Mouse (Mus musculus): ENCODE results near the gene Tmed2.

- no peak for TF ChIP-seq EP300 (optimal IDR thresholded peaks at IDR 0.05)
- TF ChIP-seq CTCF (IDR thresholded peaks at IDR 0.05; ENCODE audit: low read depth): no peak
These were observed 1.1 kb downstream of the Tmed2 start for GRCm38 (mm10) chr5:124541602-124541973.

Data from stomach, postnatal 0 days (tissue).